ENCODE assay signal across 8 mouse cellular contexts in the genomic region with DNA sequence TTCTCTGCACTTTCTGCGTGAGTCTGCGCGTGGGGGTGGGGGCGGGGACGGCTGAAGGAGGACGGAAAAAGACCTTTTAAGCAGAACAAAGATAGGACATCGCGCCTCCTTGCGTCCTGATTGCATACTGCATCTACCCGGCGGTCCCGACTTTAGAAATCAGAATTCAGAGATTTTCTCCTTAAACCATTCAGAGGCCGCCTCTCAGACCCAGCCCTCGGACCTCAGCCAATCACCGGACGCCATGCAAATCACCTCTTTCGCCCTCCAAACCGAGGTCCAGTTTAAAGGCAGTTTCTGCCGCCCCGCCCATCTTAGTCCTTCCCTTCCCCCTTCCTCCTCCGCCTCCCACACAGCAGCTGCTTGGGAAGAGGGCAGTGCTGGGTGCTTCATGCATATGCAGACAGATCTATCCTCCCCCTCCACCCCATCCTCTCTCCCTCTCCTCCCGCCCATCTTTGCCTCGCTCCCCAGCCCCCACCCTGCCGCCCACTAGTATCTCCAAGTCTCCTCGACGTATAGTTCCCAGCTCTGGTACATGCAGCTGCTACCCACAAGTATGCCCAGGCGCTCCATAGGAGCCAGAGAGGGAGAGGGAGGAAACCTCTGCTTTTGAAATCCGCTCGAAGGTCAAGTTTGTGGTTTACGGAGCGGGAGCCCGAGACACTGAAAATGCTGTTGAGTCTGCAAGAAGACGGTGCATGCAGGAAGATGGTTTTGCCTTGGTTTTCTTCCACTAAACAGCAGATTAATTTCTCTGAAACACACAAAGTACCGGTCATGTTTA.
A peak's percentile ranks its signal among the peaks of the same experiment; 100 is the strongest.
DNase-seq lines count a peak whose midpoint lies in the region; ATAC-seq and TF ChIP-seq lines count a peak whose summit lies in the region.

No protein-coding gene starts in this region.

- H3K27me3 ChIP-seq in forebrain, postnatal 0 days (ENCODE audit: insufficient read depth, low read length) = no peaks in the 10 kb centered on the region
- peaks cover 36% of the 10 kb centered on the region for H3K27me3 ChIP-seq in lung, embryonic 16.5 days (ENCODE audit: control insufficient read depth, insufficient read depth, low read depth, low read length)

- peaks cover 0 to 2% of the 10 kb centered on the region in 2 experiments; a peak in 1 of 4 replicates for H3K4me1 ChIP-seq in ES-E14 (ENCODE audit: control insufficient read depth in 2 of 2, insufficient read depth in 2 of 2, low read length in 2 of 2, poor library complexity in 1 of 2)
- H3K4me1 ChIP-seq in forebrain, postnatal 0 days (ENCODE audit: insufficient read depth) = peaks cover 23% of the 10 kb centered on the region
- peaks cover 12% of the 10 kb centered on the region for H3K4me1 ChIP-seq in lung, embryonic 16.5 days (replicated peaks; ENCODE audit: control insufficient read depth, insufficient read depth, low read length)

- H3K9ac ChIP-seq in ES-E14 (ENCODE audit: insufficient read depth, low read depth, low read length, poor library complexity, severe bottlenecking) = peak overlapping the region; percentile 34; the same call in 1 of the 2 replicates
- peak overlapping the region; percentile 95 for H3K9ac ChIP-seq in forebrain, postnatal 0 days
- peak overlapping the region; percentile 58 for H3K9ac ChIP-seq in lung, embryonic 16.5 days (ENCODE audit: low read length)

- H3K4me2 ChIP-seq in forebrain, postnatal 0 days (ENCODE audit: low read depth) = peak overlapping the region; percentile 70
- H3K4me2 ChIP-seq in lung, embryonic 16.5 days (ENCODE audit: low read depth, low read length) = peak overlapping the region; percentile 80

- peak; percentile 92 for ATAC-seq in forebrain, postnatal 0 days
- ATAC-seq in hematopoietic stem cell, adult 5-6 weeks (replicated peaks in 1 of 2; ENCODE audit: insufficient read depth in 1 of 2, low FRiP score in 2 of 2, low TSS enrichment in 1 of 2, low read depth in 1 of 2, poor library complexity in 2 of 2, severe bottlenecking in 2 of 2) = peak; percentile 74 to 84
- ATAC-seq in lung, embryonic 16.5 days (ENCODE audit: low read depth) = peak; percentile 99

- H3K4me3 ChIP-seq in ES-E14 (ENCODE audit: insufficient read depth in 1 of 2, low read depth in 1 of 2, low read length in 2 of 2, poor library complexity in 1 of 2, severe bottlenecking in 1 of 2) = peak overlapping the region; percentile 63 to 72
- H3K4me3 ChIP-seq in forebrain, postnatal 0 days (ENCODE audit: low read depth, low read length) = peak overlapping the region; percentile 50
- peak overlapping the region; percentile 52 for H3K4me3 ChIP-seq in lung, embryonic 16.5 days (ENCODE audit: low read length)

- DNase-seq in ES-E14 (ENCODE audit: low read depth, low spot score) = peak; percentile 97
- DNase-seq in cerebellum, adult 11 months = peak; percentile 99
- peak; percentile 99 for DNase-seq in forebrain, postnatal 0 days
- peak; percentile 99 for DNase-seq in layer of hippocampus, adult 9-10 months (ENCODE audit: low spot score)
- peak; percentile 82 for DNase-seq in ovary, postnatal 10 days (ENCODE audit: low spot score)
- DNase-seq in thymus, postnatal 25 days = peak; percentile 84

- H3K36me3 ChIP-seq in ES-E14 (ENCODE audit: control insufficient read depth, insufficient read depth, low read length, poor library complexity, severe bottlenecking) = no peaks in the 10 kb centered on the region
- no peaks in the 10 kb centered on the region for H3K36me3 ChIP-seq in forebrain, postnatal 0 days (ENCODE audit: insufficient read depth)
- H3K36me3 ChIP-seq in lung, embryonic 16.5 days (ENCODE audit: control insufficient read depth, insufficient read depth, low read length) = no peaks in the 10 kb centered on the region

- no peak overlapping the region for H3K27ac ChIP-seq in ES-E14 (ENCODE audit: insufficient read depth, low read depth, low read length, poor library complexity, severe bottlenecking)
- H3K27ac ChIP-seq in forebrain, postnatal 0 days (ENCODE audit: low read depth, low read length) = peak overlapping the region; percentile 99
- peak overlapping the region; percentile 66 for H3K27ac ChIP-seq in lung, embryonic 16.5 days (ENCODE audit: low read length)

- H3K9me3 ChIP-seq in ES-E14 (ENCODE audit: control insufficient read depth, insufficient read depth, low read depth, low read length) = no peaks in the 10 kb centered on the region
- H3K9me3 ChIP-seq in forebrain, postnatal 0 days (ENCODE audit: low read length) = no peaks in the 10 kb centered on the region
- H3K9me3 ChIP-seq in lung, embryonic 16.5 days (ENCODE audit: control insufficient read depth, low read length) = no peaks in the 10 kb centered on the region

- 1% methylated on average over 33 of the region's 34 CpGs for WGBS in forebrain, postnatal 0 days
- 0% methylated on average over 33 of the region's 34 CpGs for WGBS in lung, embryonic 16.5 days

- in situ Hi-C loops in ES-E14 (cut with MboI; ENCODE audit: low sequenced_read_pairs in 2 of 2, unreplicated experiment in 2 of 2) = loop anchor here (5.0 to 10.0 kb wide), 2 partner anchors 613 to 631 kb away; no protein-coding TSS in a partner anchor

- TF ChIP-seq CTCF in forebrain, postnatal 0 days (IDR thresholded peaks at IDR 0.05; ENCODE audit: low read depth) = peak; percentile 89

TF ChIP-seq in ES-E14, 5 proteins besides CTCF, POLR2A, EP300 and RAD21:
- TF ChIP-seq MAFK (IDR thresholded peaks at IDR 0.05; ENCODE audit: insufficient read depth, low read depth, low read length) = no peak
- no peak for TF ChIP-seq ZNF384 (IDR thresholded peaks at IDR 0.05; ENCODE audit: low read depth, low read length)
- no peak; the same call in 1 of the 2 replicates for TF ChIP-seq ZC3H11A (IDR thresholded peaks at IDR 0.05; ENCODE audit: borderline replicate concordance, low read depth, low read length)
- TF ChIP-seq CHD2 (IDR thresholded peaks at IDR 0.05; ENCODE audit: low read depth, low read length) = no peak
- TF ChIP-seq HCFC1 (IDR thresholded peaks at IDR 0.05; ENCODE audit: borderline replicate concordance, insufficient read depth, low read length) = no peak

Comparison
In these comparisons a context has a peak if more than half of its experiments do, and no peak if none do; other contexts are left out.
1. H3K9ac ChIP-seq: peak in every context shown above with its lines; median percentile 95 in forebrain, postnatal 0 days; 58 in lung, embryonic 16.5 days; 34 in ES-E14.